Mouse (Mus musculus): ENCODE results near the gene Abl1. TPM values are rescaled to one million over a fixed set of nuclear protein-coding genes. Genes with fewer than 3 reads are reported as not detected.

The Abl1 gene
- polyA plus RNA-seq, 1 experiment from 2014 or later: 70.5 TPM

- Histone ChIP-seq H3K27me3 (ENCODE audit: low read depth, poor library complexity, severe bottlenecking) (peaks cover 50% of the 10 kb centered on the region), H3K4me1 (peaks cover 40% of the 10 kb centered on the region), H3K27ac (no peak overlapping the region), H3K36me3 (no peaks in the 10 kb centered on the region), H3K9me3 (replicated peaks) (no peaks in the 10 kb centered on the region), H3K4me3 (no peak overlapping the region)
- WGBS: 86% methylated on average over 14 of the region's 14 CpGs
- no peak for DNase-seq (ENCODE audit: low spot score)
Observed at GRCm38 (mm10) chr2:31826094-31827085, 138.2 kb downstream of the Abl1 start.

GRCm38 (mm10) chr2:31827877-31828276 lies 139.7 kb downstream of the Abl1 start:
- H3K27ac ChIP-seq: no peak overlapping the region; the same call in 1 of the 2 replicates
- DNase-seq (ENCODE audit: low spot score): no peak
- 66% methylated on average over 7 of the region's 7 CpGs for WGBS

GRCm38 (mm10) chr2:31828311-31828825 lies 140.2 kb downstream of the Abl1 start:
- 7% methylated on average over 4 of the region's 4 CpGs for WGBS
- DNase-seq (ENCODE audit: low spot score): no peak
- no peaks in the 10 kb centered on the region for H3K36me3 ChIP-seq
- peak overlapping the region; percentile 50; the same call in 1 of the 2 replicates for H3K27ac ChIP-seq
- H3K4me3 ChIP-seq: no peak overlapping the region
- H3K27me3 ChIP-seq (ENCODE audit: low read depth, poor library complexity, severe bottlenecking): peaks cover 31% of the 10 kb centered on the region
- no peaks in the 10 kb centered on the region for H3K9me3 ChIP-seq (replicated peaks)
- H3K4me1 ChIP-seq: peaks cover 27% of the 10 kb centered on the region

More at GRCm38 (mm10) chr2:31827877-31828276, 139.7 kb downstream of the Abl1 start:
- peaks cover 32% of the 10 kb centered on the region for H3K4me1 ChIP-seq
- H3K27me3 ChIP-seq (ENCODE audit: low read depth, poor library complexity, severe bottlenecking): peaks cover 35% of the 10 kb centered on the region
- H3K36me3 ChIP-seq: no peaks in the 10 kb centered on the region
- no peak overlapping the region for H3K4me3 ChIP-seq
- no peaks in the 10 kb centered on the region for H3K9me3 ChIP-seq (replicated peaks)

- Histone ChIP-seq H3K4me1 (peaks cover 24% of the 10 kb centered on the region), H3K27me3 (ENCODE audit: low read depth, poor library complexity, severe bottlenecking) (peaks cover 42% of the 10 kb centered on the region), H3K9me3 (replicated peaks) (no peaks in the 10 kb centered on the region), H3K4me3 (no peak overlapping the region), H3K27ac (0 out of 2 replicates have a peak overlapping the region, but pooled peaks have one; percentile 4), H3K36me3 (no peaks in the 10 kb centered on the region)
- DNase-seq (ENCODE audit: low spot score): no peak
- WGBS: 75% methylated on average over 10 of the region's 10 CpGs
Observed at GRCm38 (mm10) chr2:31836091-31836490, 147.9 kb downstream of the Abl1 start.

- DNase-seq (ENCODE audit: low spot score): no peak
- Histone ChIP-seq H3K9me3 (replicated peaks) (no peaks in the 10 kb centered on the region), H3K4me1 (peaks cover 24% of the 10 kb centered on the region), H3K36me3 (no peaks in the 10 kb centered on the region), H3K27me3 (ENCODE audit: low read depth, poor library complexity, severe bottlenecking) (peaks cover 51% of the 10 kb centered on the region), H3K27ac (no peak overlapping the region), H3K4me3 (no peak overlapping the region)
- 28% methylated on average over 6 of the region's 6 CpGs for WGBS
Observed at GRCm38 (mm10) chr2:31836985-31837384, 148.8 kb downstream of the Abl1 start.

- H3K27ac ChIP-seq: no peak overlapping the region
- peaks cover 24% of the 10 kb centered on the region for H3K4me1 ChIP-seq
- no peaks in the 10 kb centered on the region for H3K36me3 ChIP-seq
- H3K9me3 ChIP-seq (replicated peaks): no peaks in the 10 kb centered on the region
- H3K4me3 ChIP-seq: no peak overlapping the region
- H3K27me3 ChIP-seq (ENCODE audit: low read depth, poor library complexity, severe bottlenecking): peaks cover 66% of the 10 kb centered on the region
- 50% methylated on average over 1 of the region's 1 CpGs for WGBS
- no peak for DNase-seq (ENCODE audit: low spot score)
Observed at GRCm38 (mm10) chr2:31838868-31839267, 150.7 kb downstream of the Abl1 start.

GRCm38 (mm10) chr2:31844729-31845136 lies 156.6 kb downstream of the Abl1 start:
- H3K27me3 ChIP-seq (ENCODE audit: low read depth, poor library complexity, severe bottlenecking): peaks cover 83% of the 10 kb centered on the region
- H3K27ac ChIP-seq: no peak overlapping the region
- DNase-seq (ENCODE audit: low spot score): no peak
- 0 out of 2 replicates have a peak overlapping the region, but pooled peaks have one; percentile 68 for H3K4me3 ChIP-seq
- WGBS: 2% methylated on average over 10 of the region's 10 CpGs
- no peaks in the 10 kb centered on the region for H3K36me3 ChIP-seq
- H3K9me3 ChIP-seq (replicated peaks): no peaks in the 10 kb centered on the region
- H3K4me1 ChIP-seq: peaks cover 35% of the 10 kb centered on the region

- Histone ChIP-seq H3K4me1 (peaks cover 39% of the 10 kb centered on the region), H3K9me3 (replicated peaks) (no peaks in the 10 kb centered on the region), H3K36me3 (no peaks in the 10 kb centered on the region), H3K27me3 (ENCODE audit: low read depth, poor library complexity, severe bottlenecking) (peaks cover 75% of the 10 kb centered on the region), H3K27ac (peak overlapping the region; percentile 74; the same call in 1 of the 2 replicates), H3K4me3 (peak overlapping the region; percentile 68)
- 2% methylated on average over 26 of the region's 26 CpGs for whole genome bisulfite sequencing
- DNase-seq (ENCODE audit: low spot score): peak; percentile 54
Observed at GRCm38 (mm10) chr2:31845512-31845895, 157.3 kb downstream of the Abl1 start.

GRCm38 (mm10) chr2:31845896-31846691 lies 157.9 kb downstream of the Abl1 start, which contains the start of gene Fibcd1:
TSS of gene Fibcd1 (minus strand) at chr2:31846005.
- no peaks in the 10 kb centered on the region for H3K36me3 ChIP-seq
- under 1% methylated on average over 88 of the region's 88 CpGs for WGBS
- H3K9me3 ChIP-seq (replicated peaks): no peaks in the 10 kb centered on the region
- H3K27me3 ChIP-seq (ENCODE audit: low read depth, poor library complexity, severe bottlenecking): peaks cover 69% of the 10 kb centered on the region
- peaks cover 39% of the 10 kb centered on the region for H3K4me1 ChIP-seq
- peak within 1 kb of the TSS; percentile 68 for H3K4me3 ChIP-seq
- peak within 1 kb of the TSS; percentile 74 for H3K27ac ChIP-seq
- peak; percentile 61 for DNase-seq (ENCODE audit: low spot score)

- DNase-seq (ENCODE audit: low spot score): peak; percentile 56
- Histone ChIP-seq H3K27ac (peak overlapping the region; percentile 74), H3K4me1 (peaks cover 47% of the 10 kb centered on the region), H3K36me3 (no peaks in the 10 kb centered on the region), H3K9me3 (replicated peaks) (no peaks in the 10 kb centered on the region), H3K27me3 (ENCODE audit: low read depth, poor library complexity, severe bottlenecking) (peaks cover 60% of the 10 kb centered on the region), H3K4me3 (peak overlapping the region; percentile 68)
- WGBS: 3% methylated on average over 35 of the region's 35 CpGs
Observed at GRCm38 (mm10) chr2:31846692-31847660, 158.8 kb downstream of the Abl1 start.

GRCm38 (mm10) chr2:31847908-31848307 lies 159.7 kb downstream of the Abl1 start:
- 15% methylated on average over 6 of the region's 6 CpGs for WGBS
- H3K27ac ChIP-seq: no peak overlapping the region
- no peaks in the 10 kb centered on the region for H3K9me3 ChIP-seq (replicated peaks)
- no peaks in the 10 kb centered on the region for H3K36me3 ChIP-seq
- H3K27me3 ChIP-seq (ENCODE audit: low read depth, poor library complexity, severe bottlenecking): peaks cover 55% of the 10 kb centered on the region
- peaks cover 51% of the 10 kb centered on the region for H3K4me1 ChIP-seq
- DNase-seq (ENCODE audit: low spot score): peak; percentile 57
- H3K4me3 ChIP-seq: no peak overlapping the region
